Mouse (Mus musculus) embryonic facial prominence, embryonic 13.5 days (tissue): ENCODE results near the gene Svs3b. TPM values are rescaled to one million over a fixed set of nuclear protein-coding genes. Genes with fewer than 3 reads are reported as not detected.
"Not testable (repeated sequence)": the region's sequence is repeated elsewhere in the genome, so short reads cannot be mapped to it uniquely, and the experiment has no call there.

Experiments used
- ATAC-seq: fragments of 200-750 bp; cut with Nextera tagmentation; 2 replicates; pipeline ENCODE4 v1.8.0; 2017; ENCODE audit warnings: low read depth; ENCODE audit not compliant: insufficient number of reproducible peaks, insufficient read depth, low FRiP score, low TSS enrichment
- H3K27ac ChIP-seq: fragments of 300-500 bp; sonication (generic); 2 replicates; pipeline ENCODE4 v1.5.1; 2015; ENCODE audit warnings: moderate library complexity, mild to moderate bottlenecking, inconsistent platforms
- H3K27me3 ChIP-seq: fragments of 300-500 bp; sonication (generic); 2 replicates; pipeline ENCODE4 v1.6.1; 2015; ENCODE audit warnings: mild to moderate bottlenecking, inconsistent platforms
- H3K36me3 ChIP-seq: fragments of 300-500 bp; sonication (generic); 2 replicates; pipeline ENCODE4 v1.6.1; 2015; ENCODE audit warnings: mild to moderate bottlenecking, inconsistent platforms
- H3K4me1 ChIP-seq: fragments of 300-500 bp; sonication (generic); 2 replicates; pipeline ENCODE4 v1.6.1; 2015; ENCODE audit warnings: inconsistent platforms
- H3K4me2 ChIP-seq: fragments of 300-500 bp; sonication (generic); 2 replicates; pipeline ENCODE4 v1.6.1; 2015; ENCODE audit warnings: moderate library complexity, mild to moderate bottlenecking, inconsistent platforms
- H3K4me3 ChIP-seq: fragments of 300-500 bp; sonication (generic); 2 replicates; pipeline ENCODE4 v1.5.1; 2015; ENCODE audit warnings: mild to moderate bottlenecking, inconsistent platforms
- H3K9ac ChIP-seq: fragments of 300-500 bp; sonication (generic); 2 replicates; pipeline ENCODE4 v1.6.1; 2015; ENCODE audit warnings: mild to moderate bottlenecking, inconsistent platforms
- H3K9me3 ChIP-seq: fragments of 300-500 bp; sonication (generic); 2 replicates; pipeline ENCODE4 v1.6.1; 2016; ENCODE audit warnings: inconsistent platforms
- WGBS: fragments of 180-500 bp; shearing (Covaris S2); methylation state at CpG from one replicate; pipeline ENCODE4 v1.1.7; 2015; ENCODE audit warnings: mixed read lengths; 5-methylcytosine and 5-hydroxymethylcytosine counted together
- polyA plus RNA-seq: library from polyadenylated mRNA; unstranded; fragments of >200 nt; fragmentation: Nextera tagmentation; extraction: Ambion mirVana; gene quantifications from 2 replicates; pipeline ENCODE4 v1.2.1, GENCODE M21; 2015

Gene Svs3b
- not detected in 2 replicates for polyA plus RNA-seq

- 80% methylated on average over 1 of the region's 1 CpGs for WGBS
These were observed at the start of gene Svs3b for GRCm38 (mm10) chr2:164256540-164256939. Gene Svs3b, minus strand, starts transcription at chr2:164256640.

DNA sequence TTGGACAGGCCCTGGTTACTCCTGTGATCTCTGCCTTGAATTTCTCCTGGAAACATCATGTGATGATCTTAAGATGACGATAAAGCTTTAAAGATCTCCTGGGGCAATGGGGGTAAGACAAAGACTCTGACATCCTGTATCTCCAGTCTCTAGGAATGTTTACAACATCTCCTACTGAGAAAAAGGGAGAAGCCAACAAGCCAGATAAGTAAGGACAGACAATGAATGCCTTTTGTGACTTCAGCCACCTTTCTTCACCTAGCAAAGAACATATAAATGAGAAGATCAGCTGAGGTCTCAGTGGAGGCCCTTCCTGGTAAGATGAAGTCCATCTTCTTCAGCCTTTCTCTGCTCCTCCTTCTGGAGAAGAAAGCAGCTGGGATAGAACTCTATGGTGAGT is 32.5 kb upstream of the Svs3b start, which contains the start of gene Svs3a:
Gene Svs3a (plus strand): TSS at position 301 of the 400 bp plus-strand sequence.
- H3K9ac ChIP-seq, H3K27ac ChIP-seq, H3K36me3 ChIP-seq, H3K9me3 ChIP-seq, H3K27me3 ChIP-seq, H3K4me3 ChIP-seq, ATAC-seq, H3K4me1 ChIP-seq, H3K4me2 ChIP-seq: not testable (repeated sequence)
- WGBS = 71% methylated on average over 1 of the region's 1 CpGs

More at GRCm38 (mm10) chr2:164256540-164256939, at the start of gene Svs3b:
- not testable (repeated sequence) for H3K4me2 ChIP-seq, H3K9me3 ChIP-seq, ATAC-seq, H3K27ac ChIP-seq, H3K9ac ChIP-seq, H3K36me3 ChIP-seq, H3K4me3 ChIP-seq, H3K27me3 ChIP-seq, H3K4me1 ChIP-seq

DNA sequence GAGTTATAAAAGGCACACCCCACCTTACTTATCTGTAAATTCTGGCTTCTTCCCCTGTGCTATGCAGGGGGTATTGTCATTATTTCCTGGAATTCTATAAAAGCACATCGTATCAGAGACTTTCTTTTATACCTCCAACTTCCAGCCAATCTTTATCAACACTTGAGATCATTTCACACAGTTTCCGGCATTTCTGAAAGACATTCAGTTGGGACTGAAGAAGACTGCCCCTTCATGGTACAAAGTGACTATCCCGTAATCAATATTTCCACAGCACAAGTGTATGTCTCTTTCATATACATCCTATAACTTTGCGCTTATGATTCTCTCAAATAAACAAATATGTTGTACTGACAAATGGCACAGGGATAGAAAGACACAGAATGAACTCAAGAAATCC is 21.9 kb upstream of the Svs3b start, which contains the start of gene Svs4:
Gene Svs4 (minus strand): TSS at position 101 of the 400 bp plus-strand sequence.
- Histone ChIP-seq H3K9me3 (no peaks in the 10 kb centered on the region), H3K27ac (no peak within 1 kb of the TSS), H3K27me3 (no peaks in the 10 kb centered on the region), H3K4me2 (no peak within 1 kb of the TSS), H3K4me3 (no peak within 1 kb of the TSS), H3K4me1 (no peaks in the 10 kb centered on the region), H3K9ac (no peak within 1 kb of the TSS), H3K36me3 (no peaks in the 10 kb centered on the region)
- no peak for ATAC-seq
- 94% methylated on average over 4 of the region's 4 CpGs for WGBS

DNA sequence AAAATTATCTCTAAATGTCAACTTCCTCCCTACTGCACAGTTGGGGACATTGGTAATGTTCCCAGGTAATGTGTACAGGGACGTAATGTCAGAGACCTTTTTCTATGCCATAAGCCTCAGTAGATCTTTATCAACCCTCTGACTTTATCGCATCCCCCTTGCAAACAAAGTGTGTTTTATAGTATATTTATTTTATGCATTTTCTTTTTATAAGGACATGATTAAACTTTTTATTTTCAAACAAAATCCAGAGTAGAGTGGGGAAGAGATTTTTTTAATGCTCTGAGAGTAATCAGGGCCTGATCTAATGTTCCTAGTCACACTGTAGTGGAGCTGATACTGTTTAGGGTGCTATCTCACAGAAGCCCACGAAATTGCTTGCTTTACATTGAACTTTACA is 18.1 kb downstream of the Svs3b start, which contains the start of gene Svs2:
Gene Svs2 (minus strand): TSS at position 101 of the 400 bp plus-strand sequence.
- 81% methylated on average over 3 of the region's 3 CpGs for WGBS
- ATAC-seq = no peak
- no peaks in the 10 kb centered on the region for H3K9me3 ChIP-seq
- no peak within 1 kb of the TSS for H3K4me3 ChIP-seq
- H3K27me3 ChIP-seq = no peaks in the 10 kb centered on the region
- no peaks in the 10 kb centered on the region for H3K4me1 ChIP-seq
- H3K9ac ChIP-seq = no peak within 1 kb of the TSS
- H3K36me3 ChIP-seq = no peaks in the 10 kb centered on the region
- no peak within 1 kb of the TSS for H3K27ac ChIP-seq
- no peak within 1 kb of the TSS for H3K4me2 ChIP-seq

DNA sequence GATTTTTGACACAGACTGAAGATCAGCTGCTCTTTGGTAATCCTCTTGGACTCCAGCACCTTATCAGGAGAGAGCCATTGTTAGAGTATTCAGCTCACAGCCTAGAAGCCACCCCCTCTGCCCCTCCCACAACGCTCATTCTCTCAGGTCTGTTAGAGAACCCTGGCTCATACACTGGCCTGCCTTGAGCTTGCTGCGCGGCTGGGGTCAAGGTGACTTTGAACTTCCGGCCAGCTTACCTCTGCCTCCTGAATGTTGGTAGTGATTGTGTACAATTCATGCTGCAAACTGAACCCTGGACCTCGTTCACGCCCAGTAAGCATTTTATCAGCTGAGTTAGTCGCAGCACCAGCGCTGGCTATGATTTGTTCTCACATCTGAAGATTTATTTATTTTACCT is 23.8 kb downstream of the Svs3b start:
- WGBS = 91% methylated on average over 8 of the region's 8 CpGs
- Histone ChIP-seq H3K4me2 (no peak overlapping the region), H3K9me3 (no peaks in the 10 kb centered on the region), H3K27ac (no peak overlapping the region), H3K9ac (no peak overlapping the region), H3K4me3 (no peak overlapping the region), H3K36me3 (no peaks in the 10 kb centered on the region), H3K27me3 (no peaks in the 10 kb centered on the region), H3K4me1 (no peaks in the 10 kb centered on the region)
- ATAC-seq = no peak

GRCm38 (mm10) chr2:164228361-164229070 is 27.9 kb downstream of the Svs3b start:
- no peak overlapping the region for H3K4me3 ChIP-seq
- 86% methylated on average over 8 of the region's 8 CpGs for WGBS
- no peak overlapping the region for H3K4me2 ChIP-seq
- no peak overlapping the region for H3K27ac ChIP-seq
- no peak overlapping the region for H3K9ac ChIP-seq
- no peaks in the 10 kb centered on the region for H3K9me3 ChIP-seq
- H3K4me1 ChIP-seq = no peaks in the 10 kb centered on the region
- H3K27me3 ChIP-seq = no peaks in the 10 kb centered on the region
- H3K36me3 ChIP-seq = no peaks in the 10 kb centered on the region
- no peak for ATAC-seq

- Histone ChIP-seq H3K36me3 (no peaks in the 10 kb centered on the region), H3K27me3 (no peaks in the 10 kb centered on the region), H3K27ac (no peak within 1 kb of the TSS), H3K4me1 (no peaks in the 10 kb centered on the region), H3K9ac (no peak within 1 kb of the TSS), H3K4me2 (no peak within 1 kb of the TSS), H3K4me3 (no peak within 1 kb of the TSS), H3K9me3 (no peaks in the 10 kb centered on the region)
- WGBS = 76% methylated on average over 11 of the region's 11 CpGs
- no peak for ATAC-seq
These were observed 34.9 kb downstream of the Svs3b start, which contains the start of gene Wfdc15b for GRCm38 (mm10) chr2:164221522-164221921. Gene Wfdc15b, minus strand, starts transcription at chr2:164221660.

DNA sequence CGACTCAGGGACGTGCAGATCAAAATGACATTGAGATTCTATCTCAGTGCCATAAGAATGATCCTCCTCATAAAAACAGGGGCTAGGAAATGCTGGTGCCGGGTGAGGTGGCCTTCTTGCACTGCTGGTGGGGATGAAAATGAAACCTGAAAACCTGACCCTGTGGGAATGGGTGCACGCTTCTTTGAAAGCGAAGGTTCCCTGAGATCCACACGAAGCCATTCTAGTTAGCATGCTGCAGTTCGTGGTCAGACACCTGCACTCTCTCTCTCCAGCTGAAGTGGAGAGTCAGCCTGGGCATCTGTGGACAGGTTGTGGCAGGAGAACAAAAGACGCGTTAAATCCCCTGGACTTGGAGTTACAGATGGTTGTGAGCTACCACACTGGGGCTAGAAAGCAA is 37.1 kb downstream of the Svs3b start:
- H3K36me3 ChIP-seq = no peaks in the 10 kb centered on the region
- 89% methylated on average over 9 of the region's 9 CpGs for WGBS
- no peaks in the 10 kb centered on the region for H3K27me3 ChIP-seq
- no peak overlapping the region for H3K4me3 ChIP-seq
- ATAC-seq = no peak
- no peak overlapping the region for H3K9ac ChIP-seq
- no peak overlapping the region for H3K4me2 ChIP-seq
- H3K27ac ChIP-seq = no peak overlapping the region
- no peaks in the 10 kb centered on the region for H3K9me3 ChIP-seq
- no peaks in the 10 kb centered on the region for H3K4me1 ChIP-seq

DNA sequence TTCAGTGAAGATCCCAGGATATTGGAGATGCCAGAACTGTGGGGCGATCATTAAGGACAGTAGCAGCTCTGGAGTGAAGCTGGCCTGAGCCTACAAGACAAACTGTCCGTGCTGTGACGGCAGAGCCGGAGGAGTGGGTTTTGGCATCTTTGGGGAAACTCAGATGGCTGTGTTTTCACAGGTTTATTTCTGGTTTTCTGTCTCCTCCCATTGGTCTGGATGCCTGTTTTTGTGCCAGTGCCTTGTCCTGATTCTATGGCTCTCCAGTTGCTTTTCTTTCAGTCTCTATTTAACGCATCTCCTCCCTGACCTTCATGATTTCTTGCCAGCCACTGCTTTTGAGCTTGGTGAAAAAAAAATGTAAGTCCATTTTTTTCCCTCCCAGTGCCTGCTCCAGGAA is 43.7 kb downstream of the Svs3b start:
- no peak overlapping the region for H3K27ac ChIP-seq
- 89% methylated on average over 5 of the region's 5 CpGs for WGBS
- H3K4me3 ChIP-seq = no peak overlapping the region
- H3K9ac ChIP-seq = no peak overlapping the region
- H3K27me3 ChIP-seq = no peaks in the 10 kb centered on the region
- no peak for ATAC-seq
- no peaks in the 10 kb centered on the region for H3K36me3 ChIP-seq
- H3K9me3 ChIP-seq = peaks cover 2% of the 10 kb centered on the region; the same call in 1 of the 2 replicates
- H3K4me2 ChIP-seq = no peak overlapping the region
- no peaks in the 10 kb centered on the region for H3K4me1 ChIP-seq

DNA sequence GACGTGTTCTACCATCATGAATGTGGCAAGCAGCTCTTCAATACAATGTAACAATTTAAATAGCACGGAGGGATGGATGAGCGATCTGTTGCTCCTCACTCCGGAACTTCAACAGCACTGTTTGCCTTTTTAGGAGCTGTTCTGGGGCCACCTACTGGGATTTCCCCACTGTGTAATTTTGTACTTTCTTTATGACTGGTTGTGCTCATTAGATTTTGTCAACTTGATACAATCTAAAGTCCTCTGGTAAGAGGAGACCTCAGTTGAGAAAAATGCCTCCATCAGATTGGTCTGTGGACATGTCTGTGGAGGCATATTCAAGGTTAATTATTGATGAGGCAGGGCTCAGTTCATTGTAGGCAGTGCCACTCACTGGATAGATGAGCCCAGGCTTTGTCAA is 45.5 kb downstream of the Svs3b start:
- Histone ChIP-seq H3K36me3 (no peaks in the 10 kb centered on the region), H3K4me3 (no peak overlapping the region), H3K9me3 (peaks cover 2% of the 10 kb centered on the region; the same call in 1 of the 2 replicates), H3K4me1 (no peaks in the 10 kb centered on the region), H3K27me3 (no peaks in the 10 kb centered on the region), H3K4me2 (no peak overlapping the region), H3K27ac (no peak overlapping the region), H3K9ac (no peak overlapping the region)
- 86% methylated on average over 4 of the region's 4 CpGs for WGBS
- no peak for ATAC-seq

GRCm38 (mm10) chr2:164206676-164207075 is 49.8 kb downstream of the Svs3b start:
- no peak for ATAC-seq
- no peaks in the 10 kb centered on the region for H3K27me3 ChIP-seq
- H3K27ac ChIP-seq = no peak overlapping the region
- no peak overlapping the region for H3K4me3 ChIP-seq
- H3K36me3 ChIP-seq = no peaks in the 10 kb centered on the region
- peaks cover 2% of the 10 kb centered on the region; the same call in 1 of the 2 replicates for H3K9me3 ChIP-seq
- H3K4me2 ChIP-seq = no peak overlapping the region
- no peak overlapping the region for H3K9ac ChIP-seq
- H3K4me1 ChIP-seq = no peaks in the 10 kb centered on the region
- 78% methylated on average over 4 of the region's 4 CpGs for WGBS

- not testable (repeated sequence) for H3K36me3 ChIP-seq, H3K4me1 ChIP-seq, H3K9ac ChIP-seq, H3K4me2 ChIP-seq, H3K4me3 ChIP-seq, H3K27ac ChIP-seq, ATAC-seq, H3K9me3 ChIP-seq, H3K27me3 ChIP-seq
- 90% methylated on average over 10 of the region's 10 CpGs for WGBS
These were observed 50.4 kb downstream of the Svs3b start for GRCm38 (mm10) chr2:164206011-164206410.
